Comparison of ENCODE assay signal across 8 mouse cellular contexts in the genomic region with DNA sequence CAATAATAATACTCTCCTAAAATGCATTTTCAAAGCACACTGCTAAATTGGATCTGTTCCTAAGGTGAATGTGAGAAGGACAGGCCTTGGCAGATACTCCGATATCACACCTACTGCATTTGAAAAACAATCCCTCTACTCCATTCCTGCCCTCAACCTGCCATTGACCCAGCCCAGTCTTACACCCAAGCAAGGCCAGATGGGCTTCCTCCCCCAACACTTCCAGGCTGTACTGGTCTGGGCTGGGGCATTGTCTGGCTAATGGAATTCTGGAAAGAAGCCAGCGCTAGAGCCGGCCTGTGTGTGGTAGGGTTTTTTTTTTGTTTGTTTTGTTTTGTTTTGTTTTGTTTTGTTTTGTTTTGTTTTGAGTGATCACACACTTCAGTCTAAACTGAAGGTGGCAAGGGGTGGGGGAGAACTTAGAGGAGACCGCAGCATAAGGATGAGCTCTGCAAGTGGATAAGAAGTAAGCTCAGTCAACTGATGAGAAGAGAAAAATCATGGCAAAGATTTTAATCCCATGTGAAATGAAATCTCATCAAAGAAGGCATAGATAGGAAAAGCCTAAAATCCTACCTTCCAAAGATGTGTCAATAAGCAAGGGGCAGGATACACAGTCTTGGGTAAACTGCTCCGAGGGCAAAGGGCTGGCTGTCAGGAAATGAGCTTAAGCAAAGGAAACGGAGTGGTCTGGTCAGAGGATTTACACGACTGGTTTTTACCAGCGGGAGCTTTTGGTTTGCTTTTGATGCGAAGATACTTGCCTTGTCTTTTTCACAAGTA. TPM values are rescaled to one million over a fixed set of nuclear protein-coding genes. Genes with fewer than 3 reads are reported as not detected.
A peak's percentile ranks its signal among the peaks of the same experiment; 100 is the strongest.
DNase-seq lines count a peak whose midpoint lies in the region; ATAC-seq and TF ChIP-seq lines count a peak whose summit lies in the region.

No protein-coding gene starts in this region.

- DNase-seq in ovary, postnatal 36 days (ENCODE audit: low spot score): peak; percentile 12
- DNase-seq in ovary, postnatal 14 days (ENCODE audit: low spot score): no peak
- DNase-seq in limb, embryonic 14.5 days (ENCODE audit: low spot score): peak; percentile 20
- no peak for DNase-seq in cerebellum, adult 11 months
- DNase-seq in right cerebral cortex, postnatal 25 days: no peak
- DNase-seq in layer of hippocampus, adult 11-12 months (ENCODE audit: low spot score): no peak

- H3K4me1 ChIP-seq in heart, embryonic 16.5 days (ENCODE audit: control insufficient read depth, insufficient read depth, low read length): peaks cover 7% of the 10 kb centered on the region
- H3K4me1 ChIP-seq in limb, embryonic 14.5 days (ENCODE audit: control insufficient read depth, insufficient read depth, low read length): peaks cover 12% of the 10 kb centered on the region
- no peaks in the 10 kb centered on the region for H3K4me1 ChIP-seq in stomach, embryonic 14.5 days (ENCODE audit: control insufficient read depth, insufficient read depth, low read length)

- no peak for TF ChIP-seq POLR2A in limb, embryonic 14.5 days (IDR thresholded peaks at IDR 0.05; ENCODE audit: borderline replicate concordance, extremely low read depth, insufficient read depth, insufficient read length)

- no peaks in the 10 kb centered on the region for H3K27me3 ChIP-seq in heart, embryonic 16.5 days (ENCODE audit: control insufficient read depth, insufficient read depth, low read length)
- H3K27me3 ChIP-seq in limb, embryonic 14.5 days (ENCODE audit: control insufficient read depth, insufficient read depth, low read length): no peaks in the 10 kb centered on the region
- H3K27me3 ChIP-seq in stomach, embryonic 14.5 days (ENCODE audit: control insufficient read depth, insufficient read depth, low read length): no peaks in the 10 kb centered on the region

- H3K36me3 ChIP-seq in heart, embryonic 16.5 days (ENCODE audit: control insufficient read depth, insufficient read depth): no peaks in the 10 kb centered on the region
- H3K36me3 ChIP-seq in limb, embryonic 14.5 days (ENCODE audit: control insufficient read depth, insufficient read depth, low read length): no peaks in the 10 kb centered on the region
- H3K36me3 ChIP-seq in stomach, embryonic 14.5 days (ENCODE audit: control insufficient read depth, insufficient read depth, low read length): no peaks in the 10 kb centered on the region

- peak overlapping the region; percentile 39 for H3K27ac ChIP-seq in heart, embryonic 16.5 days (ENCODE audit: low read length)
- H3K27ac ChIP-seq in limb, embryonic 14.5 days (replicated peaks; ENCODE audit: low read depth, low read length): no peak overlapping the region
- H3K27ac ChIP-seq in stomach, embryonic 14.5 days (ENCODE audit: low read length): no peak overlapping the region

- no peak overlapping the region for H3K4me3 ChIP-seq in heart, embryonic 16.5 days (ENCODE audit: low read length)
- no peak overlapping the region for H3K4me3 ChIP-seq in limb, embryonic 14.5 days (replicated peaks; ENCODE audit: low read length)
- H3K4me3 ChIP-seq in stomach, embryonic 14.5 days (ENCODE audit: low read depth, low read length): no peak overlapping the region

- no peak overlapping the region for H3K9ac ChIP-seq in heart, embryonic 16.5 days (ENCODE audit: low read length)
- no peak overlapping the region for H3K9ac ChIP-seq in limb, embryonic 14.5 days (ENCODE audit: low read depth, low read length, severe bottlenecking)
- H3K9ac ChIP-seq in stomach, embryonic 14.5 days (replicated peaks; ENCODE audit: low read depth, low read length): no peak overlapping the region

- H3K9me3 ChIP-seq in heart, embryonic 16.5 days (replicated peaks; ENCODE audit: control insufficient read depth, low read length): no peaks in the 10 kb centered on the region
- H3K9me3 ChIP-seq in limb, embryonic 14.5 days (ENCODE audit: control insufficient read depth, low read length): no peaks in the 10 kb centered on the region
- H3K9me3 ChIP-seq in stomach, embryonic 14.5 days (ENCODE audit: control insufficient read depth, low read depth, low read length): no peaks in the 10 kb centered on the region

- WGBS in heart, embryonic 16.5 days: 24% methylated on average over 9 of the region's 9 CpGs
- 21% methylated on average over 9 of the region's 9 CpGs for WGBS in limb, embryonic 14.5 days
- 20% methylated on average over 9 of the region's 9 CpGs for WGBS in stomach, embryonic 14.5 days

- peak overlapping the region; percentile 38; the same call in 1 of the 2 replicates for H3K4me2 ChIP-seq in heart, embryonic 16.5 days (ENCODE audit: low read depth, low read length)
- H3K4me2 ChIP-seq in limb, embryonic 14.5 days (replicated peaks; ENCODE audit: low read depth, low read length, severe bottlenecking): no peak overlapping the region
- H3K4me2 ChIP-seq in stomach, embryonic 14.5 days (replicated peaks; ENCODE audit: low read depth, low read length): no peak overlapping the region

- peak; percentile 69 for ATAC-seq in heart, embryonic 16.5 days (replicated peaks; ENCODE audit: extremely low read depth, insufficient read depth, low FRiP score)
- no peak for ATAC-seq in limb, embryonic 14.5 days (ENCODE audit: low FRiP score, low read depth)
- ATAC-seq in stomach, embryonic 14.5 days (ENCODE audit: insufficient number of reproducible peaks, insufficient read depth, low FRiP score, low read depth): 0 out of 2 replicates have a peak, but pooled peaks have one; percentile 18

RNA-seq across cellular contexts. Expression of a gene that starts 39.6 kb away (rescaled TPM):
- polyA plus RNA-seq in heart, embryonic 16.5 days (2015; fragmentation: Nextera tagmentation; extraction: Ambion mirVana): 32.8 and 38.5 TPM in 2 replicates
- 20.5 and 27.8 TPM in 2 replicates for polyA plus RNA-seq in limb, embryonic 14.5 days (2012; rRNA removed)
- polyA plus RNA-seq in limb, embryonic 14.5 days (2014; fragmentation: Nextera tagmentation; extraction: Ambion mirVana): 71.9 and 77.8 TPM in 2 replicates
- polyA plus RNA-seq in stomach, embryonic 14.5 days (2014; fragmentation: Nextera tagmentation; extraction: Ambion mirVana): 45.3 and 46.0 TPM in 2 replicates

Comparison
In these comparisons a context has a peak if more than half of its experiments do, and no peak if none do; other contexts are left out.
1. DNase-seq: peak in ovary, postnatal 36 days (single experiment) and limb, embryonic 14.5 days (single experiment); none in ovary, postnatal 14 days (single experiment), cerebellum, adult 11 months (single experiment), right cerebral cortex, postnatal 25 days (single experiment) and layer of hippocampus, adult 11-12 months (single experiment).